8 mouse cellular contexts compared by ENCODE assay signal in genomic region chr11:98907437-98908173, GRCm38 (mm10). TPM values are rescaled to one million over a fixed set of nuclear protein-coding genes. Genes with fewer than 3 reads are reported as not detected.
DNase-seq lines count a peak whose midpoint lies in the region; ATAC-seq and TF ChIP-seq lines count a peak whose summit lies in the region.

Cdc6 (plus strand) TSS chr11:98907801.

- peaks cover 13% of the 10 kb centered on the region for H3K36me3 ChIP-seq in hindbrain, embryonic 13.5 days

- in situ Hi-C loops in Patski (cut with MboI; ENCODE audit: low pct_unique_long_range_greater_than_20kb): no loop called here

- TF ChIP-seq CTCF in Patski (IDR thresholded peaks at IDR 0.05): no peak

- H3K4me3 ChIP-seq in hindbrain, embryonic 13.5 days: peak within 1 kb of the TSS; percentile 48

- peak; percentile 88 for ATAC-seq in Patski
- peak; percentile 95 for ATAC-seq in hindbrain, embryonic 13.5 days (ENCODE audit: low FRiP score)

- peak within 1 kb of the TSS; percentile 87 for H3K4me2 ChIP-seq in hindbrain, embryonic 13.5 days

- no peaks in the 10 kb centered on the region for H3K9me3 ChIP-seq in hindbrain, embryonic 13.5 days

- H3K4me1 ChIP-seq in hindbrain, embryonic 13.5 days (replicated peaks): peaks cover 16% of the 10 kb centered on the region

- H3K27ac ChIP-seq in hindbrain, embryonic 13.5 days: peak within 1 kb of the TSS; percentile 26; the same call in 1 of the 2 replicates

- POLR2A ChIA-PET in Patski (lab: Charles Lee): interaction anchor here (0.9 to 1.3 kb wide), 2 partner anchors 17 to 45 kb away, joined by 4 to 7 read pairs; no protein-coding TSS in a partner anchor

- under 1% methylated on average over 47 of the region's 49 CpGs for WGBS in hindbrain, embryonic 13.5 days

- peak within 1 kb of the TSS; percentile 58; the same call in 1 of the 2 replicates for H3K9ac ChIP-seq in hindbrain, embryonic 13.5 days

- CTCF ChIA-PET in Patski (lab: Charles Lee): interaction anchor here (1.1 to 2.9 kb wide), 3 partner anchors 10 to 50 kb away, joined by 3 to 13 read pairs (median 3); no protein-coding TSS in a partner anchor

- H3K27me3 ChIP-seq in Patski: no peaks in the 10 kb centered on the region
- H3K27me3 ChIP-seq in hindbrain, embryonic 13.5 days: no peaks in the 10 kb centered on the region

- DNase-seq in Patski (ENCODE audit: low read depth, low spot score): no peak
- DNase-seq in cerebellum, postnatal 14 days: peak; percentile 95
- DNase-seq in frontal cortex, postnatal 14 days (ENCODE audit: low spot score in 2 of 2): peak; percentile 92
- peak; percentile 73 to 75 for DNase-seq in layer of hippocampus, postnatal 25 days (ENCODE audit: extremely low spot score in 1 of 2, low spot score in 1 of 2)
- DNase-seq in lung, postnatal 25 days (ENCODE audit: low spot score): peak; percentile 98
- DNase-seq in retina, embryonic 14.5 days (ENCODE audit: low spot score): peak; percentile 96
- peak; percentile 95 for DNase-seq in thymus, postnatal 4 days

RNA-seq across cellular contexts. Expression of gene Cdc6, which starts in this region (rescaled TPM):
- polyA plus RNA-seq in Patski (2021): 9.0 TPM
- polyA plus RNA-seq in hindbrain, embryonic 13.5 days (2015; fragmentation: Nextera tagmentation; extraction: Ambion mirVana): 5.9 and 6.0 TPM in 2 replicates
- under 1 TPM; 0.54 to 0.94 TPM for total RNA-seq in layer of hippocampus, postnatal 25 days (2021)

Comparison
In these comparisons a context has a peak if more than half of its experiments do, and no peak if none do; other contexts are left out.
1. Peak in DNase-seq in layer of hippocampus, postnatal 25 days; RNA of the gene not detected or under 1 TPM.